23 mouse cellular contexts compared by ENCODE assay signal in genomic region chr11:110392763-110393162, GRCm38 (mm10). TPM values are rescaled to one million over a fixed set of nuclear protein-coding genes. Genes with fewer than 3 reads are reported as not detected.
A peak's percentile ranks its signal among the peaks of the same experiment; 100 is the strongest.
DNase-seq lines count a peak whose midpoint lies in the region; ATAC-seq and TF ChIP-seq lines count a peak whose summit lies in the region.
"Had no signal": no experiment of that assay in that cellular context is flagged by ENCODE, and none has a peak within 500 bp of the region (broad histone marks: within the 10 kb centered on the region; RNA-seq: fewer than 3 reads in every experiment).

No protein-coding gene starts in this region.

- peaks cover 4% of the 10 kb centered on the region; the same call in 1 of the 2 replicates for H3K4me1 ChIP-seq in kidney, adult 2 months (ENCODE audit: control insufficient read depth, insufficient read depth, low read length)
- peaks cover 3% of the 10 kb centered on the region; the same call in 1 of the 2 replicates for H3K4me1 ChIP-seq in liver, embryonic 13.5 days (replicated peaks)
- no peaks in the 10 kb centered on the region for H3K4me1 ChIP-seq in liver, embryonic 12.5 days
- peaks cover 10% of the 10 kb centered on the region; the same call in 1 of the 2 replicates for H3K4me1 ChIP-seq in midbrain, postnatal 0 days (ENCODE audit: insufficient read depth, low read length)
- peaks cover 19% of the 10 kb centered on the region for H3K4me1 ChIP-seq in midbrain, embryonic 10.5 days
- H3K4me1 ChIP-seq: embryonic facial prominence, embryonic 12.5 days had no signal

- H3K36me3 ChIP-seq in kidney, adult 2 months (ENCODE audit: control insufficient read depth, insufficient read depth, low read length), result no peaks in the 10 kb centered on the region
- no peaks in the 10 kb centered on the region for H3K36me3 ChIP-seq in liver, embryonic 13.5 days
- no peaks in the 10 kb centered on the region for H3K36me3 ChIP-seq in liver, embryonic 12.5 days
- no peaks in the 10 kb centered on the region for H3K36me3 ChIP-seq in midbrain, postnatal 0 days (ENCODE audit: insufficient read depth, low read length)
- H3K36me3 ChIP-seq in midbrain, embryonic 10.5 days, result no peaks in the 10 kb centered on the region
- H3K36me3 ChIP-seq: embryonic facial prominence, embryonic 12.5 days; embryonic facial prominence, embryonic 15.5 days had no signal

- DNase-seq in embryo, embryonic 10 days (ENCODE audit: low spot score), result peak; percentile 31
- DNase-seq in embryo, embryonic 10.5 days (ENCODE audit: low spot score), result no peak
- peak; percentile 62 for DNase-seq in kidney, adult 2 months
- no peak for DNase-seq in kidney, postnatal 10 days
- DNase-seq in liver, embryonic 13.5 days, result no peak
- peak; percentile 38 for DNase-seq in midbrain, postnatal 0 days (ENCODE audit: low spot score)
- no peak for DNase-seq in midbrain, embryonic 10.5 days (ENCODE audit: low spot score)
- DNase-seq: adrenal gland, adult 8-10 months; adrenal gland, postnatal 25 days; cerebellum, adult 18-20 months; cerebellum, adult 9-10 months; cerebellum, postnatal 14 days; forebrain, postnatal 0 days; gastrocnemius, adult 2 months; gastrocnemius, postnatal 14 days had no signal

- WGBS in kidney, adult 2 months, result 60% methylated on average over 3 of the region's 3 CpGs
- WGBS in liver, embryonic 13.5 days (ENCODE audit: insufficient replicate concordance), result 78% methylated on average over 3 of the region's 3 CpGs
- WGBS in liver, embryonic 12.5 days (ENCODE audit: insufficient replicate concordance), result 69% methylated on average over 3 of the region's 3 CpGs
- WGBS in midbrain, postnatal 0 days, result 48% methylated on average over 3 of the region's 3 CpGs
- 58% methylated on average over 3 of the region's 3 CpGs for WGBS in midbrain, embryonic 10.5 days

- H3K4me2 ChIP-seq in liver, embryonic 13.5 days, result no peak overlapping the region
- no peak overlapping the region for H3K4me2 ChIP-seq in liver, embryonic 12.5 days
- H3K4me2 ChIP-seq in midbrain, postnatal 0 days (ENCODE audit: low read depth, low read length, poor library complexity, severe bottlenecking), result no peak overlapping the region
- H3K4me2 ChIP-seq: embryonic facial prominence, embryonic 12.5 days; embryonic facial prominence, embryonic 15.5 days; heart, embryonic 11.5 days; hindbrain, embryonic 14.5 days had no signal

- H3K9ac ChIP-seq in liver, embryonic 13.5 days, result no peak overlapping the region
- H3K9ac ChIP-seq in liver, embryonic 12.5 days, result no peak overlapping the region
- no peak overlapping the region for H3K9ac ChIP-seq in midbrain, postnatal 0 days (replicated peaks; ENCODE audit: low read length, poor library complexity, severe bottlenecking)
- H3K9ac ChIP-seq: embryonic facial prominence, embryonic 12.5 days; embryonic facial prominence, embryonic 15.5 days; forebrain, postnatal 0 days; hindbrain, embryonic 14.5 days had no signal

- no peak for TF ChIP-seq CTCF in kidney, adult 2 months (conservative IDR thresholded peaks at IDR 0.05; ENCODE audit: insufficient read depth, insufficient read length, low read depth, low read length)
- no peak for TF ChIP-seq CTCF in midbrain, postnatal 0 days (IDR thresholded peaks at IDR 0.05)

- no peaks in the 10 kb centered on the region for H3K9me3 ChIP-seq in liver, embryonic 13.5 days (replicated peaks)
- H3K9me3 ChIP-seq in liver, embryonic 12.5 days (replicated peaks), result no peaks in the 10 kb centered on the region
- H3K9me3 ChIP-seq in midbrain, postnatal 0 days (ENCODE audit: low read length), result no peaks in the 10 kb centered on the region
- no peaks in the 10 kb centered on the region for H3K9me3 ChIP-seq in midbrain, embryonic 10.5 days (replicated peaks)
- H3K9me3 ChIP-seq: embryonic facial prominence, embryonic 12.5 days; embryonic facial prominence, embryonic 15.5 days had no signal

- H3K27me3 ChIP-seq in kidney, adult 2 months (replicated peaks; ENCODE audit: control insufficient read depth, insufficient read depth, low read length), result no peaks in the 10 kb centered on the region
- no peaks in the 10 kb centered on the region for H3K27me3 ChIP-seq in liver, embryonic 13.5 days
- peaks cover 10% of the 10 kb centered on the region; the same call in 1 of the 2 replicates for H3K27me3 ChIP-seq in liver, embryonic 12.5 days (replicated peaks)
- H3K27me3 ChIP-seq in midbrain, postnatal 0 days (ENCODE audit: insufficient read depth, low read length), result no peaks in the 10 kb centered on the region
- peaks cover 22% of the 10 kb centered on the region for H3K27me3 ChIP-seq in midbrain, embryonic 10.5 days (ENCODE audit: low read depth, poor library complexity, severe bottlenecking)
- H3K27me3 ChIP-seq: embryonic facial prominence, embryonic 12.5 days; embryonic facial prominence, embryonic 15.5 days had no signal

- no peak overlapping the region for H3K4me3 ChIP-seq in kidney, adult 2 months (ENCODE audit: insufficient read depth, low read depth, low read length)
- H3K4me3 ChIP-seq in liver, embryonic 13.5 days (replicated peaks), result no peak overlapping the region
- no peak overlapping the region for H3K4me3 ChIP-seq in liver, embryonic 12.5 days
- H3K4me3 ChIP-seq in midbrain, postnatal 0 days (ENCODE audit: low read depth, low read length), result no peak overlapping the region
- H3K4me3 ChIP-seq in midbrain, embryonic 10.5 days, result no peak overlapping the region
- H3K4me3 ChIP-seq: embryonic facial prominence, embryonic 12.5 days; embryonic facial prominence, embryonic 15.5 days; gastrocnemius, adult 2 months had no signal

- no peak overlapping the region for H3K27ac ChIP-seq in kidney, adult 2 months (ENCODE audit: insufficient read depth, low read depth, low read length)
- no peak overlapping the region for H3K27ac ChIP-seq in liver, embryonic 13.5 days
- H3K27ac ChIP-seq in liver, embryonic 12.5 days, result no peak overlapping the region
- H3K27ac ChIP-seq in midbrain, postnatal 0 days (ENCODE audit: low read depth, low read length), result no peak overlapping the region
- no peak overlapping the region for H3K27ac ChIP-seq in midbrain, embryonic 10.5 days (replicated peaks)
- H3K27ac ChIP-seq: embryonic facial prominence, embryonic 12.5 days; embryonic facial prominence, embryonic 15.5 days; gastrocnemius, adult 2 months; hindbrain, embryonic 14.5 days; hindbrain, postnatal 0 days had no signal

- ATAC-seq in liver, embryonic 13.5 days (ENCODE audit: low read depth), result 0 out of 2 replicates have a peak, but pooled peaks have one; percentile 23
- ATAC-seq in liver, embryonic 12.5 days, result no peak
- ATAC-seq in midbrain, postnatal 0 days (ENCODE audit: low FRiP score), result no peak
- ATAC-seq: activated CD4-positive, CD25-positive, alpha-beta regulatory T cell, adult 4 months; forebrain, embryonic 14.5 days; forebrain, postnatal 0 days; hindbrain, postnatal 0 days had no signal

- no peak for TF ChIP-seq POLR2A in kidney, adult 2 months (IDR thresholded peaks at IDR 0.05; ENCODE audit: low read depth, low read length)

RNA-seq across cellular contexts. Expression of gene Map2k6, which starts 6.2 kb away (rescaled TPM):
- 5.6 and 6.6 TPM in 2 replicates for polyA plus RNA-seq in kidney, adult 2 months (2012; rRNA removed)
- polyA plus RNA-seq in liver, embryonic 13.5 days (2015; fragmentation: Nextera tagmentation; extraction: Ambion mirVana), result 4.4 and 6.5 TPM in 2 replicates
- 6.5 and 7.1 TPM in 2 replicates for polyA plus RNA-seq in liver, embryonic 12.5 days (2016; fragmentation: Nextera tagmentation; extraction: Ambion mirVana)
- 12.3 and 14.9 TPM in 2 replicates for total RNA-seq in midbrain, postnatal 0 days (2014; rRNA removed)
- polyA plus RNA-seq in midbrain, postnatal 0 days (2015; fragmentation: Nextera tagmentation; extraction: Ambion mirVana), result 10.1 and 10.6 TPM in 2 replicates
- 31.4 and 35.8 TPM in 2 replicates for polyA plus RNA-seq in midbrain, embryonic 10.5 days (2016; fragmentation: Nextera tagmentation; extraction: Ambion mirVana)

RNA-seq across cellular contexts. Expression of gene Abca5, which starts 55.2 kb away (rescaled TPM):
- polyA plus RNA-seq in kidney, adult 2 months (2012; rRNA removed), result 1.3 and 2.0 TPM in 2 replicates
- polyA plus RNA-seq in liver, embryonic 13.5 days (2015; fragmentation: Nextera tagmentation; extraction: Ambion mirVana), result 0.29 and 0.58 TPM in 2 replicates
- polyA plus RNA-seq in liver, embryonic 12.5 days (2016; fragmentation: Nextera tagmentation; extraction: Ambion mirVana), result 0.49 and 0.95 TPM in 2 replicates
- 23.0 and 38.6 TPM in 2 replicates for total RNA-seq in midbrain, postnatal 0 days (2014; rRNA removed)
- polyA plus RNA-seq in midbrain, postnatal 0 days (2015; fragmentation: Nextera tagmentation; extraction: Ambion mirVana), result 10.1 and 13.7 TPM in 2 replicates
- 2.1 and 2.4 TPM in 2 replicates for polyA plus RNA-seq in midbrain, embryonic 10.5 days (2016; fragmentation: Nextera tagmentation; extraction: Ambion mirVana)

Comparison
In these comparisons a context has a peak if more than half of its experiments do, and no peak if none do; other contexts are left out.
1. DNase-seq: peak in embryo, embryonic 10 days (single experiment), kidney, adult 2 months (single experiment) and midbrain, postnatal 0 days (single experiment); none in embryo, embryonic 10.5 days (single experiment), kidney, postnatal 10 days (single experiment), liver, embryonic 13.5 days (single experiment) and midbrain, embryonic 10.5 days (single experiment).